10 mouse cellular contexts compared by ENCODE assay signal in genomic region chr9:16036346-16036745, GRCm38 (mm10).
DNase-seq lines count a peak whose midpoint lies in the region.
"Had no signal": no experiment of that assay in that cellular context is flagged by ENCODE, and none has a peak within 500 bp of the region (broad histone marks: within the 10 kb centered on the region; RNA-seq: fewer than 3 reads in every experiment).

No protein-coding gene starts in this region.

- intact Hi-C loops in left cerebral cortex, postnatal 10 days (cut with DNase I): no loop called here

- peak; percentile 24 to 43 for DNase-seq in cerebellum, postnatal 25 days
- no peak for DNase-seq in cerebellum, adult 11 months
- peak; percentile 4 for DNase-seq in lung, postnatal 10 days
- no peak for DNase-seq in lung, postnatal 25 days (ENCODE audit: low spot score)
- peak; percentile 43 to 65 for DNase-seq in left cerebral cortex, postnatal 10 days (ENCODE audit: extremely low spot score in 1 of 2, low spot score in 2 of 2)
- peak; percentile 75 for DNase-seq in telencephalon, adult 2 months (ENCODE audit: low read depth, low spot score)
- DNase-seq in kidney, postnatal 14 days: no peak
- DNase-seq in lung, postnatal 36 days: no peak
- DNase-seq: adrenal gland, adult 8-10 months; kidney, adult 8-10 months had no signal

Comparison
In these comparisons a context has a peak if more than half of its experiments do, and no peak if none do; other contexts are left out.
1. DNase-seq: peak in cerebellum, postnatal 25 days (2 of 2), lung, postnatal 10 days (single experiment), left cerebral cortex, postnatal 10 days (2 of 2) and telencephalon, adult 2 months (single experiment); none in cerebellum, adult 11 months (single experiment), lung, postnatal 25 days (single experiment), kidney, postnatal 14 days (single experiment) and lung, postnatal 36 days (single experiment).